Mouse (Mus musculus) adrenal gland, adult 2 months (tissue): ENCODE measurements around the gene Pold4. TPM values are rescaled to one million over a fixed set of nuclear protein-coding genes. Genes with fewer than 3 reads are reported as not detected.
A peak's percentile ranks its signal among the peaks of the same experiment; 100 is the strongest.

Experiments
- DNase-seq: peaks from one replicate; pipeline ENCODE4 v3.0.0; 2021
- polyA plus RNA-seq: library from polyadenylated mRNA; depleted of rRNA; stranded (reverse); fragments of >200 nt; gene quantifications from 2 replicates; pipeline ENCODE4 v1.2.3, GENCODE M21; 2012
- total RNA-seq, 2 experiments: library from RNA; stranded (reverse); gene quantifications; 2 replicates each; pipeline ENCODE4 v1.2.3; 2021

Pold4 gene
- total and polyA plus RNA-seq, 3 experiments = 41.9 to 112 (median 52.3) TPM

DNA sequence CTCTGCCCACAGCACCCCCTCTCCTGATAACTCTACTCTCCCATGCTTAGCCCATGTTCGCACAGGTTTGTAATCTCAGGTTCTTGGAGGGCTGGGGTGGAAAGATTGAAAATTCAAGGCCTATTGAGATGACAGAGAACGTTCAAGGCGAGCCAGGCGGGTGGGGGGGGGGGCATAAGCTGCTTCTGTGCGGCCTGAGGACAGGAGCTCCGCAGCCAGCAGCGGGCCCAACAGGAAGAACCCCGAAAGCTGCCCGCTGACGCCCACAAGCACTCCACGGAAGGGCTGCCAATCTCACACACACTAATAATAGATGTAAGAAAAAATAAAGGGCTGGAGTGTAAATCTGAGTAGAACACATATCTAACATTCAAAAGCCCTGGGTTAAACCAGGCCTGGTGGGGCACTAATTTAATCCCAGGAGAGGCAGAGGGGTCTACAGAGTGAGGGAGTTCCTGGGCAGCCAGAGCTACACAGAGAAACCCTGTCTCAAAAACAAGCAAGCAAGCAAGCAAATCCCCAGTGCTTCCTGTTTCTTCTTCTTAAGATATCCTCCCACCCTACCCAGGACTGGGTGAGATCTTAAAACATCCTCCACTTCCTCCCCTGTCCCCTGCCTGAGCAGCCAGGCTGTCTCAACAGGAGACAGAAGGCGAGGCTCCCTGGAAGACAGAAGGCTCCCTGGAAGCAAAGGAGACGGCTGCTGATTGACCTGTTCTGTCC, 27.9 kb upstream of the Pold4 start:
- DNase-seq = no peak

DNA sequence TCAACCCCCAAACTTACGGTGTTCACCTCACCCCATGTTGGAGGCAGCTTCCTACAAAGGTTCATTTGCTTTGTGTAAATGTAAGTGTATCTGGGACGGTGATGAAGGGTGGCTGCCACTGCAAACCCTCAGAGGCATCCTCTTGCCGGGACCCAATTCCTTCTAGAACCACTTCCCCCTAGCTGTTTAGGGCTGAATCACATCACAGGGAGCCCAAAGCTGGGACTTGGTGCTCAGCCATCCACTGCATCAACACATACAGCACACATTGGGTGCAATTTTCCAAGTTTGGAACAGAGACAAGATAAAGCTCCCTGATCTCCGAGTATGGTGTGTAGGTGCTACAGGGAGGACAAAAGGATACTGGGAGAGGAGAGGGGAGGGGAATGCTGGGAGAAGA, 26.8 kb upstream of the Pold4 start:
- DNase-seq = no peak

GRCm38 (mm10) chr19:4206971-4207370, 24.7 kb upstream of the Pold4 start:
- peak; percentile 85 for DNase-seq

- peak; percentile 41 for DNase-seq
These were observed 23.1 kb upstream of the Pold4 start for GRCm38 (mm10) chr19:4208563-4208962.

GRCm38 (mm10) chr19:4211891-4212588, 19.7 kb upstream of the Pold4 start:
- no peak for DNase-seq

- DNase-seq = peak; percentile 89
These were observed 18.1 kb upstream of the Pold4 start for GRCm38 (mm10) chr19:4213524-4213974.

DNA sequence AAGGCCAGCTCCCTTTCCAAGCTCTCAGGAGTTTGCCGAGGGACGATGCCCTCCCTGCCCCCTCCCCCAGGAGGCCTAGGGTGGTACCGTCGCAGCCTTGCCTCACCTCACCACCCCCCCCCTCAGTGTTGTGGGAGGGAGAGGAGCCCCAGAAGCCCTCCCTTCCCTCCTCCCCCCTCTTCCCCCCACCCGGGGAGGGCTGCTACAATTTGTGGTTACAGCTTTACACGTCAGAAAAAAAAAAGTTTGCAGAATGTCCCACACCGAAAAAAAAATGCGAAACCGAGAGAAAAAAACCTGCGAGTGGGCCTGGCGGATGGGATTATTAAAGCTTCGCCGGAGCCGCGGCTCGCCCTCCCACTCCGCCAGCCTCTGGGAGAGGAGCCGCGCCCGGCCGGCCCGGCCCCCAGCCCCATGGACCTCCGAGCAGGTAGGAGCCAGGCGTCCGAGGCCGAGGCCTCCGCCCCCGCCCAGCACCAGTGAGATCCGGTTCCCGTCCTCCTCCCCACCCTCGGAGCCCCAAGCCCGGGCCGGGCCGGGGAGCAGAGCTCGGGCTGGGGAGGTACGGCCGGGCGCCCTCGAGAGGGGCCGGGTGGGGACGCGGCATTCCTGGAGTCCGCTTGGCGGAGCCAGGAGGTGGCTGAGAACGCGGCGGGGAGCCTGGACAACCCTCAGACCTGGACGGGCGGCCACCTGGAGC, 17.5 kb upstream of the Pold4 start, which contains the start of the genes Clcf1 and AC109138.7:
Gene Clcf1, plus strand, starts transcription at position 168 of the 700 bp plus-strand sequence.
Gene AC109138.7, plus strand, starts transcription at position 287 of the 700 bp plus-strand sequence.
- DNase-seq = peak; percentile 82

DNA sequence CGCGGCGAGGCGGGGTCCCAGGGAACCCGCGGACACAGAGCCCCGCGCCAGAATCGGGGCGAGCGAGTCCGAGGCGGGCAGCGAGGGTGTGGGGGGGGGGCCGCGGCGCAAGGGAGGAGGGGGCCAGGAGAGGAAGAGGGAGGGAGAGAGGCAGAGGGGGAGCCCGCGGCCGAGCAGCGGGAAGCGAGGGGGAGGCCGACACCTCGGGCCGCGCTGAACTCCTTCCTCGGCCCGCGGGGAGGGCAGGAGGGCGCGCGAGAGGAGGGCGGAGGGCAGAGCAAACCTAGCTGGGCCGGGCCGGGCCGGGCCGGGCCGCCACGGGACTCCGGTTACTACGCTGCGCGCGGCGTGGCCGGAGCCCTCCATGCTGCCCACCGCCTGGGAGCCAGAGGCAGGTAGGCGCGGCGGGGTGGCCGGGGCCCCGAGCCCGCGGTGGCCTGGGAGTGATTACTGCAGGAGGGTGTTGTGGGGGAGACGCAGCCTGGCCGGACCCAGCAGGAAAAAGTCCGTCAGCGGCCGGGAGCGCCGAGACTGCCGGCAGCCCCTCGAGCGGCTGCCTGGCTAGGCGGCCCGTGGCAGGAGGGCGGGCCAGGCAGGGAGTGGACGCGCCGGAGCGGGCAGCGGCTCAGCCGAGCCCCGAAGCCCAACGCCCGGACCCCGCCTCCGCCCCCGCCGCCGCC, 16.8 kb upstream of the Pold4 start:
- peak; percentile 64 for DNase-seq

DNA sequence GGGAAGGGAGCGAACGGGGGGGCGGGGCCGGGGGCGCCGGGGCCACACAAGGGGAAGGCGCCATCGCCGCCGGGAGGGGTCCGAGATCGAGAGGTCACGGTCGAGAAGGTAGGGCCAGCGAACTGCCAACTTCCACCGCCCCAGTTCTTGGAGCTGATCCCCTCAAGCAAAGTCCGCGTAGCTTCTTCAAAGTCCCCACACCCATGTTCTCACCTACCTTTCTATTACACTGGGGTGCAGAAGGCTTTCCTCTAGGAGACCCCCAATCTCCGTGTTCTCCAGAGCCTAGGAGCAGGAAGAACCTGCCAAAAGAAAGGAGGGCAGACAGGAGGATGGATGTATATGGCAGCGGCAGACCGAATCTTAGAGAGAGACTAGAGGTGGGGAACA, 16.3 kb upstream of the Pold4 start:
- DNase-seq = no peak

DNA sequence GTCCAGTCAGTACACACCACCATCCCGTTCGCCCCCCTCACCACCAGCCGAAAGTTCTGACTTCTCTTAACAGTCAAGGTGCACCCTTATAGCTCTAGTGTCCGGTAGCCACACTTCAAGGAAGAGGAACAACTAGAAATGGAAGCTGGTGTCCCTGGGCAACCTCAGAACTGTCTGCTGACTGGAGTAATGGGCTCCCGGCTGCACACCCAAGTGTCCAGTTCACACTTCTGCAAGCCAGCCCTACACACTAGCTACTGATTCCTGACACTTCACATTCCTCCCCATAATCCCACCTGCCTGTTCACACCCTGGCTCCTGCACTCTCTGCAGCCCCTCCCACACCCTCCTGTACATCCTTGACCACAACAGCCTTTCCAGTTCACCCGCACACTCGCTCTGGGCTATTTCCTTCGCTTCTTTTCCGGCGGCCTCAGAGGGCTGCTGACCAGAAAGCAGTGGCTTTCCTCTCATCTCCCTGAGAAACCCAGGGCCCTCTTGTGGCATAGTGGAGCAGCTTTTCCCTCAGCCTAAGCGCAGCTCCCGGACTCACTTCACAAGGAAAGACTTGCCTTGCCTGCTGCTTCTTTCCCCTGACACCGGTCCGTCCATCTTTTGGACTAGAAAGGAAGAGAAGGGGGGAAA, 15.5 kb upstream of the Pold4 start:
- peak; percentile 59 for DNase-seq

DNA sequence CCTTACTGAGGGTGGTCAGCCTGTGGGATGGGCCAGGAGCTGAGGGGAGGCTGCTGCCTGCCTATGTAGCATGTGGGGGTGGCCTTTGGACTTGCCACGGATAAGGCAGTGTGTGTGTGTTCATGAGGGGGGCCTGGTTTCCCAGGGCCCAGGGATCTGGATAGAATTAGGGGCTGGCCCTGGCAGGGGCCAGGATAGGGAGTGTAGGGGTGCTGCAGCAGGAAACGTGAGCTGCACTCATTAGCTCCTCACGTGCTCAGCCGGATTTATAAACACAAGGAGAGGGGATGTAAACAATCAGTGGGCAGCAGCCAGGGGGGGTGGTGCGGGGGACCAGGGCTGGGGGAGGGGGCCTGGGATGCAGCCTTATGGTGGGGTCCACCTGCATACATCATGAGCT, 14.6 kb upstream of the Pold4 start:
- no peak for DNase-seq

- no peak for DNase-seq
These were observed 13.8 kb upstream of the Pold4 start for GRCm38 (mm10) chr19:4217855-4218254.

- DNase-seq = no peak
These were observed 13.4 kb upstream of the Pold4 start for GRCm38 (mm10) chr19:4218293-4218692.

GRCm38 (mm10) chr19:4218784-4219183, 12.9 kb upstream of the Pold4 start:
- DNase-seq = no peak

DNA sequence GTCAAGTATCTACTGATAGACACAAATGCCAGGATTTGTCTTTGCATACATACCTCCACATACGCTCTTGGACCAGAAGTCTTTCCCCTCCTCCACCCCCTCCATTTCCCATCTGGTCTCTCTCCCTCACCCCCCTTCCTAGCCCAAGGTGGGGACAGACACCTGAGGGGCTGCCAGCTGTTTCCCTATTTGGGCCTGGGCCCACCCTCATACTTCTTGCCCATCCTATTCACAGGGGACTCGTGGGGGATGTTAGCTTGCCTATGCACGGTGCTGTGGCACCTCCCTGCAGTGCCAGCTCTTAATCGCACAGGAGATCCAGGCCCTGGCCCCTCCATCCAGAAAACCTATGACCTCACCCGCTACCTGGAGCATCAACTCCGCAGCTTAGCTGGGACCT, 11.8 kb upstream of the Pold4 start:
- DNase-seq = no peak

DNA sequence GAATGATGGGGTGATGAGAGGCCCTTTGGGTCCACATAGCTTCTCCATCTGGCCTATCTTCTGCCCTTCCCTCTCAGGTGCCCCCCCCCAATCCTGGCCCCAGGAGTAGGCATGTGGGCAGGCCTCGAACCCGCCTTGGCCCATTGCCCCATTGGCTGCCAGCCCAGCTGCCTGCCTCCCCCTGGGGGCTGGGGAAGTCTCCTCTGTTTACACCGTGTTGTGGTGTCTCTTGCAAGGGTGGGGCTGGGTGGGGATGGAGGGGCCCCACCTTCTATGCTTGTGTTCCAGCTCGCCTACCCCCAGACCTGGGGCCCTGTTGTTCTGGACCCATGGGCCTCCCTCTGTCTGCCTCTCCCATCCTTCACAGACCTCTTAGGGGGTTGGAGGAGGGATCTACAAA, 11.3 kb upstream of the Pold4 start:
- DNase-seq = no peak

DNA sequence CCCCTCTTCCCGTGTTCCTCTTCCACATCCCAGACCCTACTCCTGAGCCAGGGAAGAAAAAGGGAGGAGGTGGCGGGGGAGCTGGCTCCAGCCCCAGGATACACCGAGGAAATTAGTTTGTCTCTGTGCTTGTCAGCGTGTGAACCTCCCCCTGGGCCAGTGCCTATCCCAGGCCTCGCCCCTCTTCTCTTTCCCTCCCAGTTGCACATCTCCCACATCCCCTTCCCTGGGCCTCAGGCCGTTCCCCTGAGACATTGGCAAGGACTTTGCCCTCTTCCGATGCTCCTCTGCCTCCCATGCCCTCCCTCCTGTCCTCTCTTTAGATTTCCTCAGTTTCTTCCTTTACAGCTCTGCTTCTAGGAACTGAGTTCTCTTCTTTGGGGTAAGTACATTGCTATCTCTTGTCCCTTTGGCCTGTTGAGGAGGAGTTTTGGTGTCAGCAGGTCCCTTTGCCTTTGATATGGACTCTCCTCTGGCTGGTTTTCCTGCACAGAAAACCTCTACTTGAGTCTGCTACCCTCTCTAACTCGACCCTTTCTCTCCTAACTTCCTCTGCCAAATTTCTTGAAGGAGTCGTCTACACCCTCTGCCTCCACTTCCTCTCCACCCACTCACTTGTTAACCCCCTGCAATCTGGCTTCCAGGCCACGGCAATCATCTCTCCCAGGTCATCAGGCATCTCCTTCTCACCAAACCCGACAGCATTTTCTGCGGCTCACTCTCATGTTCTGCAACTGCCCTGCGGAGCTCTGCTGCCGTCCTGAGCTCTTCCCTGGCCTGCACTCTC, 10.5 kb upstream of the Pold4 start:
- no peak for DNase-seq

DNA sequence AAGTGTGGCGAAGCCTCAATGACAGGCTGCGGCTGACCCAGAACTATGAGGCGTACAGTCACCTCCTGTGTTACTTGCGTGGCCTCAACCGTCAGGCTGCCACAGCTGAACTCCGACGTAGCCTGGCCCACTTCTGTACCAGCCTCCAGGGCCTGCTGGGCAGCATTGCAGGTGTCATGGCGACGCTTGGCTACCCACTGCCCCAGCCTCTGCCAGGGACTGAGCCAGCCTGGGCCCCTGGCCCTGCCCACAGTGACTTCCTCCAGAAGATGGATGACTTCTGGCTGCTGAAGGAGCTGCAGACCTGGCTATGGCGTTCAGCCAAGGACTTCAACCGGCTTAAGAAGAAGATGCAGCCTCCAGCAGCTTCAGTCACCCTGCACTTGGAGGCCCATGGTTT, 9.5 kb upstream of the Pold4 start:
- peak; percentile 62 for DNase-seq

DNA sequence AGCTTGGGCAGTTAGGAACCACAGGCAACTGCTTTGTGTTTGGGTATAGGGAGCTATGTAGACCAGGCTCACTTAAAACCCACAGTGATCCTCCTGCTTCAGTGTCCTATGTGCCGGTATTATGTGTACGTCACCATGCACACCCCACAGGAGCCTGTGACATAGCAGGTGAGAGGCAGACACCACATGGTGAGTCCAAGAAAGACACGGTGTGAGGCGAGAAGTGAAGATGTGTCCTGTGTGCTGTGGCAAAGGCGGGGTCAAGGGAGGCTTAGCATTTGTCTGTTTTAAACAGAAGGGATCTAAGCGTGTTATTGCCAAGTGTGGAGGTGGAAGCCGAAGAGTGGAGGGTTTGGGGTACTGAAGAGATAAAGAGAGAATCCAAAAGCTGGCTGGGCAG, 4.9 kb upstream of the Pold4 start:
- no peak for DNase-seq

GRCm38 (mm10) chr19:4227446-4227845, 4.3 kb upstream of the Pold4 start:
- DNase-seq = no peak
